Mouse (Mus musculus): ENCODE measurements around the gene Tpmt. TPM values are rescaled to one million over a fixed set of nuclear protein-coding genes. Genes with fewer than 3 reads are reported as not detected.
A peak's percentile ranks its signal among the peaks of the same experiment; 100 is the strongest.

Tpmt gene
- 11.5 and 13.1 TPM in 2 replicates for polyA plus RNA-seq (2015; fragmentation: Nextera tagmentation; extraction: Ambion mirVana)

DNA sequence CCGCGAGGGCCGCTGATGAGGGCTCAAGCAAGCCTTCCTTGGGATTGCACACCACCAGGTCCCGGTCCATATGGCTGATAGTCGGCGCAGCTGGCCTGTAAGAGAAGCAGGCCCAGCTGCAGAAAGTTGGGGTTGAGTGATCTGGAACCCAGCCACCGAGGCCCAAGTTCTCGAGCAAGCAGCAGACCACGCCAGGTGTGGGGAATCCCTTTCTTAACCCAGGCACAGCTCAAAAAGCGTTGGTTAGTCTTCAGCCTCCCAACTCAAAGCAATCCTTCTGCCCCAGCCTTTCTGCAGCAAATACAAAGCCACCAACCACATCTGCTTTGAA lies at the start of gene Tpmt:
TSS of gene Tpmt (minus strand) at position 121 of the 331 bp plus-strand sequence.
- H3K9ac ChIP-seq: peak within 1 kb of the TSS; percentile 65

DNA sequence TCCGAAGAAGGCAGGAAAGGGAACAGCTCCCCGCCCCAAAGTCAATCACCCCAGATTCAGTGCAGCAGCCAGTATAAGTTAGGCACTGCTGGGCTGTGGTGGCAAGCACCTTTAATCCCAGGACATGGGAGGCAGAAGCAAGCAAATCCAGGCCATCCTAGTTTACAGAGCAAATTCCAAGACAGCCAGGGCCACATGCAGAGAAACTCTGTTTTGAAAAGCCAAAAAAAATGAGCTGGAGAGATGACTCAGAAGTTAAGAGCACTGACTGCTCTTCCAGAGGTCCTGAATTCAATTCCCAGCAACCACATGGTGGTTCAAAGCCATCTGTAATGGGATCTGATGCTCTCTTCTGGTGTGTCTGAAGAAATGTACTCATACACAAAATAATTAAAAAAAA lies 49.3 kb upstream of the Tpmt start:
- peaks cover 93% of the 10 kb centered on the region for H3K36me3 ChIP-seq (replicated peaks)
- H3K4me2 ChIP-seq: no peak overlapping the region
- no peak overlapping the region for H3K9ac ChIP-seq
- H3K4me3 ChIP-seq (replicated peaks): no peak overlapping the region
- 84% methylated on average over 2 of the region's 2 CpGs for WGBS (ENCODE audit: insufficient replicate concordance)
- H3K27ac ChIP-seq (replicated peaks): no peak overlapping the region
- H3K9me3 ChIP-seq (replicated peaks): no peaks in the 10 kb centered on the region
- ATAC-seq (ENCODE audit: insufficient read depth): no peak
- peaks cover 3% of the 10 kb centered on the region; the same call in 1 of the 2 replicates for H3K4me1 ChIP-seq (replicated peaks)
- H3K27me3 ChIP-seq: no peaks in the 10 kb centered on the region

More for the DNA sequence above, at the start of gene Tpmt:
- H3K36me3 ChIP-seq (replicated peaks): no peaks in the 10 kb centered on the region; the same call in 1 of the 2 replicates
- peak within 1 kb of the TSS; percentile 74 for H3K4me3 ChIP-seq (replicated peaks)
- 0 out of 2 replicates have a peak within 1 kb of the TSS, but pooled peaks have one; percentile 20 for H3K27ac ChIP-seq (replicated peaks)
- peaks cover 30% of the 10 kb centered on the region for H3K4me1 ChIP-seq (replicated peaks)
- no peak for ATAC-seq (ENCODE audit: insufficient read depth)
- WGBS (ENCODE audit: insufficient replicate concordance): 20% methylated on average over 10 of the region's 10 CpGs
- peaks cover 25% of the 10 kb centered on the region for H3K27me3 ChIP-seq
- peak within 1 kb of the TSS; percentile 93 for H3K4me2 ChIP-seq
- H3K9me3 ChIP-seq (replicated peaks): no peaks in the 10 kb centered on the region

DNA sequence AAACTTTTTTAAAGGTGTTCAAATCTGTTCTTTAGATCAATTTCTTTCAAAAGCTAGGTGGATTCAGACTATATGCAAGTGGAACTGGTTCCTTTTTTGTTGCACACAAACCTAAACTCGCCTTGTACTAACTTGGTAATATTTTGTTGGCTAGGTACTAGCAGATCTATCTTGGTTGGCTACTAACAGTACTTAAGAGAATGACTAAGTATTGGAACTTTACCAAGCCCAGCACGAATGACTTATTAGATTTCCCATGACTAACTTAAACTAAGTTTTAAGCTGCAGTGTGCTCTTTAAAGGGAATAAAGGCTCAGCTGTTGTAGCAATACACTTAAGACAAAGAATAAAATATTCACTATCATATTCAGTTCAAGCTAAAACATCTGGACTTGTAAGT lies 44.7 kb upstream of the Tpmt start:
- H3K4me2 ChIP-seq: no peak overlapping the region
- 83% methylated on average over 2 of the region's 2 CpGs for whole genome bisulfite sequencing (ENCODE audit: insufficient replicate concordance)
- no peak overlapping the region for H3K27ac ChIP-seq (replicated peaks)
- H3K27me3 ChIP-seq: no peaks in the 10 kb centered on the region
- no peak overlapping the region for H3K9ac ChIP-seq
- H3K9me3 ChIP-seq (replicated peaks): no peaks in the 10 kb centered on the region
- no peak overlapping the region for H3K4me3 ChIP-seq (replicated peaks)
- H3K4me1 ChIP-seq (replicated peaks): no peaks in the 10 kb centered on the region; the same call in 1 of the 2 replicates
- H3K36me3 ChIP-seq (replicated peaks): peaks cover 86% of the 10 kb centered on the region
- ATAC-seq (ENCODE audit: insufficient read depth): no peak

DNA sequence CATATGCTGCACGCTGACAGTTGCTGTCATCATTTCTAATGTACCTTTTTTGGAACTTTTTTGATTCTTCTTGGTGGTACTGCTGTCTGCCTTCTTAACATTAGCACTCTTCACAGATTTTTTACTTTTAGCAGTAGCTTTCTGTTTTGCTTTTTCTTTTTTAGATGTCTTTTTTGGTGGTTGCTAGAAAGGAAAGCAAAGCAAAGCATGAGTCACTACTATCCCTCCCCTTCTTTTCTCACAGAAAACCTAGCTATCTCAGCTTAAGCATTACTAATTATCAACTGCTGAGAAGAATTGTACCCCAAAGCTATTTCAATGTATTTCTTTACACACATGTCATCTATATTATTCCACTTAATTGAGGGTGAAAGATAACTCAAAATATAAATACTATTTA lies 43.9 kb upstream of the Tpmt start:
- Histone ChIP-seq H3K27ac (replicated peaks) (no peak overlapping the region), H3K4me2 (no peak overlapping the region), H3K4me3 (replicated peaks) (no peak overlapping the region), H3K36me3 (replicated peaks) (peaks cover 80% of the 10 kb centered on the region), H3K4me1 (replicated peaks) (no peaks in the 10 kb centered on the region), H3K27me3 (no peaks in the 10 kb centered on the region), H3K9ac (no peak overlapping the region), H3K9me3 (replicated peaks) (no peaks in the 10 kb centered on the region)
- ATAC-seq (ENCODE audit: insufficient read depth): no peak
- WGBS (ENCODE audit: insufficient replicate concordance): 92% methylated on average over 1 of the region's 1 CpGs

DNA sequence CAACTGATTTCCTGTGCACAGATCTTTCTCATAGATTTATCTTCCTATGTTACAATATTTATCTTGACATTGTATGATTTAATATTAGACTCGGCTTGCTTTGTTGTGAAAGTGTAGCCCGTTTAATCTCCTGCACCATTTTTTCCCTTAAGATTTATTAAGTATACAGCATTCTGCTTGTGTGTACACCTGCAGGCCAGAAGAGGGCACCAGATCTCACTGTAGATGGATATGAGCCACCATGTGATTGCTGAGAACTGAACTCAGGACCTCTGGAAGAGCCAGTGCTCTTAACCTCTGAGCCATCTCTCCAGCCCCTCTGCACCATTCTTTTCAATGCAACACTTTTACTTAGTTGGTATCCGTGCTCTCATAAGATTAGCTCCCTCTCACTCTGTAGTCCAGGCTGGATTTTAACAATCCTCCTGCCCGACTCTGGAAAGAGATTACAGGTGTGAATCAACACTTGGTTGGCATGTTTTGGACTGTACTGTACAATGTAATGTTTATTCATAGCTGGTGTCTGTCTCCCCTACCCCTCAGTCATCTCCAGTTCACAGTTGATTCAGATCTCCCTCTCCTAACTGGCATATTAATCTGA lies 36.5 kb upstream of the Tpmt start:
- H3K4me2 ChIP-seq: no peak overlapping the region
- no peak for ATAC-seq (ENCODE audit: insufficient read depth)
- WGBS (ENCODE audit: insufficient replicate concordance): 81% methylated on average over 4 of the region's 4 CpGs

DNA sequence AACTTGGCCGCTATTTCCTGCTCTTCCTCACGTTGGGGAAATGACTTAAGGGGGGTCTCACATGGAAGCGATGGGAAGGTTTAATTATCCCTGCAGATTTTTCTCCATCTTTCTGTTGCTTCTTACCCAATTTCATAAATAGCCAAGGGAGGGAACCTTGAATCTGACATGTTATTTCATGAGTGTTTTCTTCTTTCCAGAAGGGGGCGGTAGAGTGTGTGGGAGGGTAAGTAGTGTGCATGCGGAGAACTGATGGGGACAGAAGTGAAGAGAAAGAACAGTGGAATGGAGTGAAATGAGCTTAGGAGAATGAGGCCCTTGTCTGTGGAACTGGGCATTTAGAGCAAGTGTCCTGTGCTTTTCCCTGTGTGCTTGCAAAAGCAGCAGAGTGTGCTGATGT lies 34.3 kb upstream of the Tpmt start:
- no peak overlapping the region for H3K4me2 ChIP-seq
- no peaks in the 10 kb centered on the region for H3K27me3 ChIP-seq
- H3K9me3 ChIP-seq (replicated peaks): no peaks in the 10 kb centered on the region
- no peak overlapping the region for H3K9ac ChIP-seq
- peaks cover 21% of the 10 kb centered on the region for H3K36me3 ChIP-seq (replicated peaks)
- H3K27ac ChIP-seq (replicated peaks): no peak overlapping the region
- peaks cover 3% of the 10 kb centered on the region; the same call in 1 of the 2 replicates for H3K4me1 ChIP-seq (replicated peaks)
- WGBS (ENCODE audit: insufficient replicate concordance): 68% methylated on average over 5 of the region's 5 CpGs
- ATAC-seq (ENCODE audit: insufficient read depth): no peak
- no peak overlapping the region for H3K4me3 ChIP-seq (replicated peaks)

More for the DNA sequence above, 36.5 kb upstream of the Tpmt start:
- H3K27me3 ChIP-seq: no peaks in the 10 kb centered on the region
- no peak overlapping the region for H3K9ac ChIP-seq
- H3K27ac ChIP-seq (replicated peaks): no peak overlapping the region
- H3K9me3 ChIP-seq (replicated peaks): no peaks in the 10 kb centered on the region
- no peak overlapping the region for H3K4me3 ChIP-seq (replicated peaks)
- peaks cover 3% of the 10 kb centered on the region; the same call in 1 of the 2 replicates for H3K4me1 ChIP-seq (replicated peaks)
- H3K36me3 ChIP-seq (replicated peaks): peaks cover 37% of the 10 kb centered on the region

DNA sequence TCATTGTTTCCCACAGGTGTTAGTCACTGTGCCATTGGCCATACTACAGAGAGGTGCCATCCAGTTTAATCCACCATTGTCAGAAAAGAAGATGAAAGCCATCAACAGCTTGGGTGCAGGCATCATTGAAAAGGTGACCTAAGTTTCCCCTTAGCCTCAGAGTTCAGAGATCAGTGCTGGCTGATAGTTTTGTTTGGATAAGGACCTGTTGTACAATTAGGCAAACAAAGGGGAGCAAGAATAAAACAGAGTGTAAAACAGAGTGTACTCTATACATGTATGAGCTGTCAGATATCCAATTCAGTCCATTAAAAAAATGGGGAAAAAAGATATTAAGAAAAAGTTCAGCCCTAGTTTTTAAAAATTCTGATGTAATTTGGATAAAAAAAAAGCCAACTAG lies 32.8 kb upstream of the Tpmt start:
- H3K4me3 ChIP-seq (replicated peaks): no peak overlapping the region
- peak; percentile 61; the same call in 1 of the 2 replicates for ATAC-seq (ENCODE audit: insufficient read depth)
- peaks cover 13% of the 10 kb centered on the region for H3K36me3 ChIP-seq (replicated peaks)
- H3K4me1 ChIP-seq (replicated peaks): peaks cover 3% of the 10 kb centered on the region; the same call in 1 of the 2 replicates
- H3K9ac ChIP-seq: no peak overlapping the region
- no peaks in the 10 kb centered on the region for H3K9me3 ChIP-seq (replicated peaks)
- no peak overlapping the region for H3K4me2 ChIP-seq
- H3K27ac ChIP-seq (replicated peaks): peak overlapping the region; percentile 39; the same call in 1 of the 2 replicates
- no peaks in the 10 kb centered on the region for H3K27me3 ChIP-seq

DNA sequence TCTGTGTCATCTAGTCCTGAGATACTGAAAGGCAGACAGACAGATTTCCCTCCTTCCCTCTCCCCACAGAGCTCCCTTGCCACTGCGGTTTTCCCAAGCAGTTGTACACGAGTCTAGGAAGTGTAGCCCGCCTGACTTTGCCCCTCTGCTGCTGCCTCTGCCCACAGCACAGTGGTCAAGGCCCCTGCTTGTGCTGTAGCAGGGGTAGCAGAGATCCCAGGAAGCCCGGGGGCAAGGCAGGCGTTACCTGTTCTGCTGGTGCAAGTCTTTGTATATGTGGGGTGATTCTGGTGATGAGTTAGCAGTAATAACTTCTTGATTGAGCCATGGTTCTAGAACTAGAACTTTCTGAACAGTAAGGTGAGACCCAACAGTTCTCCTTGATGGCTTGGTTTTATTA lies 31.6 kb upstream of the Tpmt start:
- 0 out of 2 replicates have a peak, but pooled peaks cover 3% of the 10 kb centered on the region for H3K36me3 ChIP-seq (replicated peaks)
- H3K4me1 ChIP-seq (replicated peaks): peaks cover 3% of the 10 kb centered on the region; the same call in 1 of the 2 replicates
- no peak for ATAC-seq (ENCODE audit: insufficient read depth)
- no peak overlapping the region for H3K4me3 ChIP-seq (replicated peaks)
- H3K27me3 ChIP-seq: no peaks in the 10 kb centered on the region
- H3K4me2 ChIP-seq: no peak overlapping the region
- no peak overlapping the region for H3K9ac ChIP-seq
- WGBS (ENCODE audit: insufficient replicate concordance): 69% methylated on average over 5 of the region's 5 CpGs
- H3K27ac ChIP-seq (replicated peaks): no peak overlapping the region
- no peaks in the 10 kb centered on the region for H3K9me3 ChIP-seq (replicated peaks)

DNA sequence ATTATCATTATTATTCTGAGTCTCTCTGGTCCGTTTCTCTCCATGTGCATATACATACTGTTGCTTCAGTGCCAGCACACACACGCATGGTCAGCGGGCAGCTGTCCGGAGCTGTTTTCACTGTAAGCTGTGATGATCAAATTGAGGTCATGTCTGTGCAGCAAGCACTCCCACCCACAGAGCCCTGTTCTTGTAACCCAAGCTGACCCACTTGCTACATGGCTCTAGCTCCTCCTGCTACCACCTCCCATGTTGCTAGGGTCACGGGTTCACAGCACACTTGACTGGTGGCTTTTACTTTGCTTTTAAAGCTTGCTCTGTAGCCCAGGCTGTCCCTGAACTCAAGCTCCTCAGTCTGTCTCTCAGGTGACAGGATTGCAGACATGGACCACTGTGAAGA lies 27.9 kb upstream of the Tpmt start:
- no peaks in the 10 kb centered on the region for H3K4me1 ChIP-seq (replicated peaks)
- no peak overlapping the region for H3K4me2 ChIP-seq
- H3K27me3 ChIP-seq: no peaks in the 10 kb centered on the region
- no peak for ATAC-seq (ENCODE audit: insufficient read depth)
- 75% methylated on average over 5 of the region's 5 CpGs for WGBS (ENCODE audit: insufficient replicate concordance)
- H3K4me3 ChIP-seq (replicated peaks): no peak overlapping the region
- H3K36me3 ChIP-seq (replicated peaks): no peaks in the 10 kb centered on the region
- H3K9me3 ChIP-seq (replicated peaks): no peaks in the 10 kb centered on the region
- no peak overlapping the region for H3K27ac ChIP-seq (replicated peaks)
- no peak overlapping the region for H3K9ac ChIP-seq

DNA sequence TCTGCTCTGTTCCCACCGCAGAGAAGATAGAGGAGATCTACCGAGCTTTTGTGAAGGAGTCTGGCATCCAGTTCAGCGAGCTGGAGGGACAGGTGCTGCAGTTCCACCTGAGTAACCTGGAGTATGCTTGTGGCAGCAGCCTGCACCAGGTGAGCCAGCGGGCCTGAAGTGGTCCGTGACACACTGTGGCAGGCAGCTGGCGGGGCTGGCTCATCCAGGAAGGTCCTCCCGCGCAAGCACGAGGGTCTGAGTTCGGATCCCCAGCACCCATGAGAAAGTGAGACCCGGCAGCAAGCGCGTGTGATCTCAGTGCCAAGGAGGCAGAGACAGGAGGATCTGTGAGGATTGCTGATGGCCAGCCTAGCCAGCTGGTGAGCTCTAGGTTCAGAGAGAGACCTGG lies 27.3 kb upstream of the Tpmt start:
- 89% methylated on average over 13 of the region's 13 CpGs for WGBS (ENCODE audit: insufficient replicate concordance)
- Histone ChIP-seq H3K4me2 (no peak overlapping the region), H3K4me1 (replicated peaks) (no peaks in the 10 kb centered on the region)

DNA sequence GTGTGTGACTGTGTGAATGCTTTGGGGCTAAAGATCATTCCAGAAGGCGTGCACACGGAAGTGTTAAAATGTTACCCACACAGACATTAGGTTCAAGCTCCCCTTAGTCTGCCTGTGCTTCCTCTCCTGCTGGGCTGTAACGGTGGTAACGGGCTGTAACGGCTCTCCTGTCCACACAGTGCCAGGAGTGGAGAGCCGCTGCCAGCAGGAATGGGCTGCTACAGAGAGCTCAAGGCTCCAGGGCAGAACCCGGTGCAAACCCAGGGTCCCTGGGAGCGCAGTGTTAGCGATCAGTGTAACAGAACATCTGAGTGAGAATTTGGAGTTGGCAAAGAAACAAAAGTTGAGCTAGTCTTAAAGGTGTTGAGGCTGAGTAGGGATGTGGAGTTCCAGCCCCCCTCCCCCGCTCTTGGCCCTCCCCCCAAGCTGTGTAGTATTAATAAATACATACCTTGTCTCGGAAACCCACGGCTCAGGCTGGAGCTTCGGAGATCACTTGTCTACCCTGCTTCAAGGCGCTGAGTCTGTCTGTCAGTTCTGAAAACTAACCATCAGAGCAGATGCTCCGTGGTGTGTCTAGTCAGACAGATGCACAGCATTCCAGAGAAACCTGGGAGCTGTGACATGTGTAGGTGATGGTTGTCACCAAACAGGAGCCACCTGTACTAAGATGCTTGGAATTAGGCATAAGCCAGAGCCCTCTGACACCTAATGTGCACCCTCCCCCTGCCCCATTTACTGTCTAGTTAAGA lies 26.0 kb upstream of the Tpmt start:
- no peaks in the 10 kb centered on the region for H3K9me3 ChIP-seq (replicated peaks)
- no peaks in the 10 kb centered on the region for H3K4me1 ChIP-seq (replicated peaks)
- no peak overlapping the region for H3K4me2 ChIP-seq
- 73% methylated on average over 15 of the region's 15 CpGs for WGBS (ENCODE audit: insufficient replicate concordance)
- no peak for ATAC-seq (ENCODE audit: insufficient read depth)
- H3K36me3 ChIP-seq (replicated peaks): no peaks in the 10 kb centered on the region
- no peak overlapping the region for H3K4me3 ChIP-seq (replicated peaks)
- H3K9ac ChIP-seq: no peak overlapping the region
- no peaks in the 10 kb centered on the region for H3K27me3 ChIP-seq
- no peak overlapping the region for H3K27ac ChIP-seq (replicated peaks)

More for the DNA sequence above, 27.3 kb upstream of the Tpmt start:
- Histone ChIP-seq H3K36me3 (replicated peaks) (no peaks in the 10 kb centered on the region), H3K4me3 (replicated peaks) (no peak overlapping the region), H3K27ac (replicated peaks) (no peak overlapping the region), H3K9me3 (replicated peaks) (no peaks in the 10 kb centered on the region), H3K27me3 (no peaks in the 10 kb centered on the region), H3K9ac (no peak overlapping the region)
- ATAC-seq (ENCODE audit: insufficient read depth): no peak
